Mouse (Mus musculus) gastrocnemius, postnatal 25 days (tissue): ENCODE data around the gene Tph1. TPM values are rescaled to one million over a fixed set of nuclear protein-coding genes. Genes with fewer than 3 reads are reported as not detected.

Experiments used
- DNase-seq: peaks from one replicate; pipeline ENCODE4 v3.0.0; 2022
- total RNA-seq, 2 experiments: library from RNA; stranded (reverse); gene quantifications; 1 replicate in 1 of 2; 2 replicates in 1 of 2; pipeline ENCODE4 v1.2.3; 2021

Gene Tph1
- total RNA-seq, 2 experiments from 2014 or later, result 0.88 to 1.0 TPM

GRCm38 (mm10) chr7:46648431-46649140 lies 23.8 kb downstream of the Tph1 start:
- DNase-seq, result no peak

GRCm38 (mm10) chr7:46643172-46643571 lies 29.2 kb downstream of the Tph1 start:
- DNase-seq, result no peak

GRCm38 (mm10) chr7:46640062-46640461 lies 32.3 kb downstream of the Tph1 start:
- DNase-seq, result no peak

DNA sequence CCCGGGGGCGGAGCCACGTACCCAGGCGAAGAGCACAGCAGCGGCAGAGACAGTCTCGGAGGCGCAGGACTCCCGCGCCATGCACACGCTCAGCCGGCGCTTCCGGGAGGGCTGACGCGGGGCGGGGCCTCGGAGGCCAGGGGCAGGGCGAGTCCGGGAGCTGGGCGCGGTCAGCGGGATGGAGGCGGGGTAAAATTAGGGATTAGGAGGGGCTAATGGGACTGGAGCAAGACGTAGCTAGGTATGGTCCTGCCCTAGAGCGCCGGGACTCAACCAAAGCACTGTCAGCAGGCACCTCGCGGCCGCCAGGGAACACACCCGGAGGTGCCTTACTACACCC lies 32.7 kb downstream of the Tph1 start, which contains the start of gene Sergef:
Gene Sergef (minus strand): TSS at position 116 of the 340 bp plus-strand sequence.
- peak; percentile 88 for DNase-seq

DNA sequence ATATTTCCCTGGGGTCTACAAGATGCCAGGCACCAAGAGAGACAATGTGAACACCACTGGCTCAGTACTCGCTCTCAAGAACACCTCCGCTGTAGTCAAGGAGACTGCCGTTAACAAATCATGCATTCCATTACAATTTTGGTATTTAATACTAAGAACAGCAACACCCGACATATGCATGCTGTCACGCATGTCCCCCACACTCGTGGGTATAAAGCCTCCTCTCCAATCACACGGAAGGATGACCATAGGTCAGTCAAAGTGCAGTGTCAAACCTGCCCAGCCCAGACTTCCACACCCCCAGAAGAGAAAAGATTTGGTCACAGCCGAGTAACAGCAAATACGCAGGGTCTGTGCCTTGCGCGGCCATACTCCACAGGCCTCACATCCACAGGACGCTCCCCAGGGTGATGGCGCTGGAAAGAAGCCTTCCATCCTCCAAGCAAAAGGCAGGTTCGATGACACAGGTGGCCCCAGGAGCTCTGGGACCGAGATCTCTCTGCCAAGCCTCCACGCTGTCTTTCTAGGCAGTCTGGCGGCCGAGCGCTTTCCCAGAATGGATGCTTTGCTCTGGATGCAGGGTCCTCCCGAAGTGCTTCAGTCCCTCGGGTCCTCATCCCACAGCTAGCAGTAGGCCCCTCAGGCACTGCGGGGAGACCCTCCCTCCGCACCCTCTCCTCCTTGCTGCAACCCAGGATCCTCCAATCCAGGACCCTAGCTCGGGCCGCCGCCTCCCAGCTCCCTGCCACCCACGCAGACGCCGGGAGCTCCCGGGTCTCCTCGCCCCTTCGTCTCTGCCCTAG lies 33.2 kb downstream of the Tph1 start:
- DNase-seq, result peak; percentile 9

GRCm38 (mm10) chr7:46628375-46628975 lies 43.9 kb downstream of the Tph1 start:
- DNase-seq, result no peak

DNA sequence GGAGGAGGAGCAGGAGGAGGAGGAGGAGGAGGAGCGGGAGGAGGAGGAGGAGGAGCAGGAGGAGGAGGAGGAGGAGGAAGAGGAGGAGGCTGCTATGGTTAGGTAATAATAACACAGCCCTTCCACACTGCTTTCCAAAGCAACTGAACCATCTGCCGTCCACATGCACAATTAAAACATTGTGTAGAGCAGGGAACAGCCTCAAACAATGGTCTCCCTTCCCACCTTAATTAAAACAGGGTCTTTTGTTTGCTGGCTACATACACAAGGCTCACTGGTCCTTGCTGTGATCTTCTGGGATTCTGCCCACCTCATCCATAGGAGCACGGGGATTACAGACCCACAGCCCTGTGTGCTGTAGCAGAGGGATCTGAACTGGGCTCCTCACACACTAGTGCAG lies 48.4 kb downstream of the Tph1 start:
- DNase-seq, result no peak

DNA sequence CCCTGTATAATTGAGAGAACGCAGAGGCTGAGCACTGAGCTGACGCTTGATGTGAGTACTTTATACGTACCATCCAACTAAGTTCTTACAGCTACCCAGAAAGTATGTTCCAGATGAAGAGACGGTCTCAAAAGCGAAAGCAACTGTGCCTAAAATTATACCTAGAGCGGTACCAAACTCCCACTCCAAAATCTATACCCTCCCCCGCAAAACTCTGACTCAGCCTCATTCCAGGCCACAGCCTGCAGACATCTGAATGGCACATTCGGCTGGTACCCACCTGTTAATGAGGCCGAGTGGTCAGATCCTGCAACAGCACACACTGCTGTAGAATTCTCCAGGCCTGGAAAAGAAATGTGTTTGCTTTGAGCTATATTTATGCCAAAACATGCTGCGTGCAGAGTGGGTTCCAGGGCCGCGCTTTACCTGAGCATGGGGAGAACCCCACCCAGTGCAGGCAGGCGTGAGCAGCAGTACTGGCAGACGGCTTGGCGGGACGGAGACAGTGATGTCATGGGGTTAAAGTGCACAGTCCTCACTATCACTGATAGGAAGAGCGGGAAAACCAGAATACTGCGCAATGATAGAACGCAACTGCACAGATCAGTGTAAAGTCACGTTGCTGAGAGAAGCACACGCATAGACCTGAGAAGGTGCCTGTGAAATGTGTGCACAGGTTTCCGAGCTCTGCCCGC lies 53.8 kb downstream of the Tph1 start:
- DNase-seq, result no peak

GRCm38 (mm10) chr7:46616429-46617005 lies 55.8 kb downstream of the Tph1 start:
- DNase-seq, result peak; percentile 13

GRCm38 (mm10) chr7:46615256-46615977 lies 56.9 kb downstream of the Tph1 start:
- DNase-seq, result peak; percentile 51

DNA sequence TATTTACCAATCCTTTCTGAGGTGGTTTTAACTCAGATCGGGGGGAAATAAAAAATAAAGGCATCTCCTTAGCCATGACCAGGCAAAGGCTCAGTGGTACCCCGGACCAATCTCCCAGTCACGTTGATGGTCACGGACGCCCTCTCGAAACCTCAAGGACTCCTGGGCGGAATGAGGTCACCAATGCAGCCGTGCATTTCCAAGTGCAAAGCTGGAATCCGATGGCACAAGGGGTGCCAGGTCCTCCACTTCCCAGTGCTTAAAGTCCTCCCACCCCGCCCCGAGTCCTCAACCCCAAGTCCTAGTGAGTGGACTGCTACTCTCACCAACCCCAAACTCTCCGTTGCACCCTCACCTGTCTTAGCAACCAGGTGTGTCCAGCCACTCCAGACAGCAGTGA lies 58.1 kb downstream of the Tph1 start:
- no peak for DNase-seq

GRCm38 (mm10) chr7:46613091-46613490 lies 59.2 kb downstream of the Tph1 start:
- no peak for DNase-seq

GRCm38 (mm10) chr7:46612421-46612937 lies 59.9 kb downstream of the Tph1 start:
- DNase-seq, result no peak

DNA sequence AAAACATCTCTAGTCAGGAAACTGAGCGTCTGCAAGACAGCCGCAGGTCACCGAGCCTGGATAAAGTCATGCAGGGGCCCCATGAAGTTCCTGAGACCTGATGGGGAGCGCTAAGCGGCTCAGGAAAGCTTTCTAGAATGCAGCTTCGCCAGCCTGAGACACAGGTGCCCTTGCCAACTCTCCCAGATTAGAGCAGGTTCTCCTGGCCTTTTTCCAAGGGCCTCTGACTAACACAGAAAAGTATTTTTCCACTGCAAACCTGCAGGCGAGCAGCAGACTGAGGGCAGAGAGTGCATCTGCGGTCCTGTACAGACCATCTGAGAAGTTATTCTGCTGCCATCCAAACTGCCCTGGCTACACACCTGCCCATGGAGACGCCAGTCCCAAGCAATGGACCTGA lies 60.4 kb downstream of the Tph1 start:
- no peak for DNase-seq

DNA sequence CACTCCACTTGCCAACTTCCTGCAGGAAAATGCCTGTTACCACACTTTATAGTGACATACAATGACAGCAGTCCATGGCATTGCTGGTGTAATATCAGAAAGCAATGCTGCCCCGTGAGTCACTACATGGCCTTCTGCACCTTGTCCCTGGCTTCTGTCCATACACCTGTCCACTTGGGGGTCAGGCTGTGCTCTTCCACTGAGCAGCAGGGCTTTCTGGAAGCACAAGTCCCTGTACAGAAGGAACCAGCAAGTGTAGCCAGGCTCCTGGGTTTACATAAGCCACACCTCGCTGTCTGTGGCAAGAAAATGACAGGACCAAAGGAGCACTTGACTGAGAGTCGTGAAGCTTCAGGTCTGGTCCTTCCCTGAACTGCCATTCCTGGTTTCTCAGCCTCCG lies 63.0 kb downstream of the Tph1 start:
- no peak for DNase-seq

DNA sequence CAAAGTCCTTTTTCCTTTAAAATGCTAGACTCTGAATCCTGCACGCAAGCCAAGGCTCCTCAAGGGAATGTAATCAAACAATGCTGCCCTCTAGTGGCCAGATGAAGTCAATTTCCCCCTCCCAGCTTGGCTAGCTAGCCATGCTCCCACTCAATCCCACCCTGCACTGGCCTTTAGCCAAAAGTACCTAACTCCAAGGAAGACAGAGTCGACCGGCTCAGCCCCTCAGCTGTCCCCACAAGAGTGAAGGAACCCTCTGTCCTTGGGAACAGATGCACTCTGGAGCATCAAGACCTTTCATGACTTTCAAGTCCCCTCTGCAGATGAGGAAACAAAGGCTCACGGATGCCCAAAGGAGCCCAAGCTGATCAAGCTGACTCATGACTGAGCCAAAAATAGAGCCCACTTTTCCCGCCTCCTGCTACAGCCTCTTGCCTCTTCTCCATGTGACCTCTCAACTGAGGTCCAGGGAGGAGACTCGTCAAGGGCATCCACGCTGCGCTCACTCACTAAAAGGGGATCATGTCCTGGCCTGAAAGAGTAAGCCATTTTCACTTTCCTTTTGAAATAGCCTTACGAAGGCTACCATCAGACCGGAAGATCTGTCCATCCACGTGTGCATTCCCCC lies 64.8 kb downstream of the Tph1 start:
- DNase-seq, result no peak

DNA sequence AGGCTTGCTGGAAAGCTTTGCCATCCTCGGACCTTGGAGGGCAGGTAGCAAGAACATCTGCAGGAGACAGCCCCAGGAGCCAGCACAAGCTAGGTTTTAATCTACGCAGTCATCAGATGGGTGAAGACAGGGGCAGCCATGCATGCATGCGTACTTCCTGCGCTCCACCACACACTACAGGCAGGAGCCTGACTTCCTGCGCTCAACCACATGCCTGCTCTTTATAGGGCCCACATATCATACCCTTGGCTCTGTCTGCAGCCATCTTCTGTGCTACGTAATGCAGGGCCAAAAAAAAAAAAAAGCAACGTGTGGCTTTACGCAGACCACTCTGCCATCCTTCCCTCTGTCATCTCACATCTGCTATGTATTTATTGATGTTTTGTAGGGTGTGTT lies 65.3 kb downstream of the Tph1 start:
- no peak for DNase-seq

- DNase-seq, result peak; percentile 52
Observed at GRCm38 (mm10) chr7:46606391-46607030, 65.8 kb downstream of the Tph1 start.

DNA sequence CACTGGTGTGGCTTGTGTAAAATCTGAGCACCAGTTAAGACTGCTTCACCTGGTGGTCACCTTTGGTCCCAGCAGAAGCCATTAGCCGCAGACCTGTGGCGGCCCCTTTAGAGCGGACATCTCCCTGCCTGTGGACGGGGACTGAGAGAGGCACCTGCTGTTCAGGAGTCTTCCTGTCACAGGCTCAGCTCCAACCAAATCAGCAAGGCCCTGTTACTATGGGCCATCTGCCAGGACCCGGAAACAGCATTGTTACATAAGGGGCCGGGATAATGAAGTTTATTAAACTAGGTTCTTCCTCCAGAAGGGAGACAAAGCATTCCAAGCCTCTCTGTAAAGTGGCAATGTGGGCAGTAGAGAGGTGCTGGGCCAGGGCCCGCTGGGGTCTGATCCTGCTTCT lies 69.3 kb downstream of the Tph1 start:
- DNase-seq, result no peak

- peak; percentile 20 for DNase-seq
Observed at GRCm38 (mm10) chr7:46602079-46602478, 70.3 kb downstream of the Tph1 start.
